Mouse (Mus musculus): Measurements from ENCODE around the gene Pcbp3.

GRCm38 (mm10) chr10:76721216-76721615 lies 240.5 kb downstream of the Pcbp3 start:
- no peak for TF ChIP-seq EP300 (optimal IDR thresholded peaks at IDR 0.05)
- TF ChIP-seq CTCF (IDR thresholded peaks at IDR 0.05; ENCODE audit: low read depth) = no peak

Measured in stomach, postnatal 0 days (tissue).